Mouse (Mus musculus): Measurements from ENCODE around the gene Ankfn1. TPM values are rescaled to one million over a fixed set of nuclear protein-coding genes. Genes with fewer than 3 reads are reported as not detected.

The Ankfn1 gene
- polyA plus RNA-seq, 1 experiment from 2014 or later: 2.8 TPM

DNA sequence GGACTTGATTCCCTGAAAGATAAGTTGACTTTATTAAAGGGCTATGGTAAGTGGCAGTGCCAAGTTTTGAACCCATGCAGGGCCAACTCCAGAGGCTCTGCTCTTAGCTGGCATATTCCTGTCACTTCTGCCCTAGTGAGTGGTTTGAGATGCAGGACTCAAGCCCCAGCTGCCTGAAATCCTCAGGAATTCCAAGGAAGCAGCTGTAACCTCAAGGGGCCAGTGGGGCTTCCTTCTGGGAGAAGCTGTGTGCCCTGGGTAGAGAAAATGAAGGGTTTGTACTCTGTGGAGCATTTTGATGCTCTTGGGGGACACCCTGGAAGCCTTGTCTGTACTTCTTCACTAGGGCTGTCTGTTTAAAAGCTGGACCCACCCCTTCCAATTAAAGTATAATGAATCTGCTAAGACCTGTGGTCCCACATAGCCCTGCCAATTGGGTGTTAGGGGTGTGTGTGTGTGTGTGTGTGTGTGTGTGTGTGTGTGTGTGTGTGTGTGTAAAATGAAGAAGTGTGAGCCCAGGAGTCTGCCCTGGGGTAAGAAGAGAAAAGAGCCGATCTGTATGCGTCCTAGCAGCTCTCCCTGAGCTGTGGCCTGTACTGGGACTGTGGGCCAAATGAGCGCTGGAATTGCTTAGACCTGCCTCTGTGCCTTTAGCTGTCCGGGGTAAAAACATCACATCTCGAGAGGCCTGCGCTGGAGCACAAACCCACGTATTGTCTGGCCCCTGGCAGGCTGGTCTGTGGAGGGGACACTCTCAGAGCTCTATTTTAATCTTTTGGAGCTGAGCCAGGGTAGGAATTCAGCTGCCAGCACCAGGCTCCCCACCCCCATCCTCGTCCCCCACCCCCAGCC lies 395.4 kb downstream of the Ankfn1 start:
- H3K4me2 ChIP-seq: no peak overlapping the region
- H3K4me1 ChIP-seq (replicated peaks): peaks cover 11% of the 10 kb centered on the region
- no peaks in the 10 kb centered on the region for H3K9me3 ChIP-seq
- peak; percentile 89 for ATAC-seq (ENCODE audit: low FRiP score)
- WGBS: 28% methylated on average over 8 of the region's 8 CpGs
- H3K4me3 ChIP-seq: no peak overlapping the region
- no peaks in the 10 kb centered on the region for H3K36me3 ChIP-seq
- H3K27me3 ChIP-seq: no peaks in the 10 kb centered on the region
- H3K9ac ChIP-seq: no peak overlapping the region
- peak overlapping the region; percentile 75 for H3K27ac ChIP-seq

DNA sequence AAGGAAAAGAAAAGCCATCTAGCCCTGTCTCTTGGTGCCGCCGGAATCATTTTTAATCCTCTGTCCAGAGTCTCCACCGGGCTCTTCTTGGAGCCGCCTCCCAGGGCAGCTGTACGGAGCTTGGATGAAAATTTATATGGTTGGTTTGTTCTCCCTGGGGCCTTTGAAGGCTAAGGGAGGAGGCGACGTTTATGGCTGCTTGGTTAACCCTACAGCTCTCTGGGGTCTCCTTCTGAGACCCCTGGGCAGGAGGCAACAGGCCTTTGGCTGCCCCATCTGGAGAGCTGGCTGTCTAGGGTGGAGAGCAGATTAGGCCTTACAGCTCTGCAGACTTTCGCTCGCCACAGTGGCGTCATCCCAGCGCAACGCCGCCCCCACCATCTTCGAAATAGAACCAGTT lies 406.5 kb downstream of the Ankfn1 start:
- ATAC-seq (ENCODE audit: low FRiP score): no peak
- no peaks in the 10 kb centered on the region for H3K9me3 ChIP-seq
- H3K4me2 ChIP-seq: no peak overlapping the region
- H3K4me3 ChIP-seq: no peak overlapping the region
- H3K36me3 ChIP-seq: no peaks in the 10 kb centered on the region
- peaks cover 5% of the 10 kb centered on the region; the same call in 1 of the 2 replicates for H3K4me1 ChIP-seq (replicated peaks)
- H3K27me3 ChIP-seq: 0 out of 2 replicates have a peak, but pooled peaks cover 5% of the 10 kb centered on the region
- H3K27ac ChIP-seq: no peak overlapping the region
- WGBS: 64% methylated on average over 14 of the region's 14 CpGs
- H3K9ac ChIP-seq: no peak overlapping the region

DNA sequence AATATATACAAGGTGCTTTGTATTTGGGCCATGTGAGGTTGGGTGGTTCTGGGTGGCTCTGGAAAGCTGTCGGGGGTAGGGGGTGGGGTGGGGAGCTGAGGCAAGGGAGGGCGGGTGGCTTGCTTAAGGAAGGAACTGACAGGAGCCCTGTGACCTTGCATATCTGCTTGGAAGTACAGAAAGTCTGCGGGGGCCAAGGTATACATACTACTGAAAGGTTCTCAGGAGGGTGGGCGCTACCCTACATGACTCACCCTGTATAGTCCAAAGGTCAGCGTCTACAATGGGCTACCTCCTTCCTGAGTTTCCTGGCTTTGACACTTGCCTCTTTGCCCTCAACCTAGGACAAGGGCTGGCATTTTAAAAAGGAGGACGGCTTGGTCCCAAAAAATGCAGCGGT lies 407.1 kb downstream of the Ankfn1 start:
- Histone ChIP-seq H3K27me3 (0 out of 2 replicates have a peak, but pooled peaks cover 5% of the 10 kb centered on the region), H3K9ac (no peak overlapping the region), H3K4me1 (replicated peaks) (peaks cover 5% of the 10 kb centered on the region; the same call in 1 of the 2 replicates), H3K36me3 (no peaks in the 10 kb centered on the region), H3K4me2 (no peak overlapping the region), H3K9me3 (no peaks in the 10 kb centered on the region), H3K27ac (no peak overlapping the region), H3K4me3 (no peak overlapping the region)
- 80% methylated on average over 7 of the region's 7 CpGs for WGBS
- ATAC-seq (ENCODE audit: low FRiP score): no peak

DNA sequence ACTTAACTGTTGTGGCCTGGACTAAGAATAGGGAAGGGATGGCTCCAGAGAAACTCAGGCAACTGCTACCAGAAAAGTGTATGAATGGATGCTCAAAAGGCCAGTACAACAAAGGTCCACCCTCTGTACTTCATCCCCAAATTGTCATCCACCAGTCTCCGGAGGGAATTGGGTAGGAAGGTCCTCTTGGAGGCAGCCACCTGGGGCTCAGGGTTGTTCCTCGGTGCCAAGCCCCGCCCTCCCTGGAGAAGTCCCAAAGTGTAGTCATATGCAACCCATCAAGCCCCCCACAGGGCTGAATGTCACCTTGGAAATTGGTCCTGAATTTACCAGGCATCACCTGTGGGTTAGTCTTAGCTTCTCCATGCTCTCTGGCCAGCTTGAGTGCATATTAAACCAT lies 413.5 kb downstream of the Ankfn1 start:
- H3K36me3 ChIP-seq: no peaks in the 10 kb centered on the region
- no peak overlapping the region for H3K4me2 ChIP-seq
- H3K27ac ChIP-seq: no peak overlapping the region
- no peak overlapping the region for H3K9ac ChIP-seq
- H3K9me3 ChIP-seq: no peaks in the 10 kb centered on the region
- no peak overlapping the region for H3K4me3 ChIP-seq
- 88% methylated on average over 3 of the region's 3 CpGs for WGBS
- 0 out of 2 replicates have a peak, but pooled peaks cover 5% of the 10 kb centered on the region for H3K27me3 ChIP-seq
- no peaks in the 10 kb centered on the region for H3K4me1 ChIP-seq (replicated peaks)
- ATAC-seq (ENCODE audit: low FRiP score): no peak

DNA sequence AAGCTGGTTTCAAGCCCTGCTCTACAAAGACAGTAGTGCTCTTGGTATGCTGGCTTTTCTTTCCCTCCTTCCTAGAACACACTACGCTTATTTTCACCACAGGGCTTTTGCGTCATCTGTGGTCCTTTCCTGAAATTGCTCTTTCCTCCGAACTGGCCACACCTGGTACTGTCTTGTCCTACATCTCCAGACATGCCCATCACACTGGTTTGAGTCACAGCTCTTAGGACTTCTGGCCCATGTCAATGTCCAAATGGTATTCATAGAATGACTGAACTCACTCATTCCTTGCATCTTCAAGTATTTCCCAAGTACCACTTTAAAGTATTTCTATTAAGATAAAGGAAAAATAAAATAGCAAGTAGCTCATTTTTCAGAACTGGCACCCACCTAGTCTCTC lies 416.6 kb downstream of the Ankfn1 start:
- Histone ChIP-seq H3K4me3 (no peak overlapping the region), H3K9me3 (no peaks in the 10 kb centered on the region), H3K9ac (no peak overlapping the region), H3K27me3 (no peaks in the 10 kb centered on the region), H3K36me3 (no peaks in the 10 kb centered on the region), H3K4me2 (no peak overlapping the region), H3K27ac (no peak overlapping the region), H3K4me1 (replicated peaks) (peaks cover 9% of the 10 kb centered on the region)
- WGBS: 94% methylated on average over 3 of the region's 3 CpGs
- no peak for ATAC-seq (ENCODE audit: low FRiP score)

DNA sequence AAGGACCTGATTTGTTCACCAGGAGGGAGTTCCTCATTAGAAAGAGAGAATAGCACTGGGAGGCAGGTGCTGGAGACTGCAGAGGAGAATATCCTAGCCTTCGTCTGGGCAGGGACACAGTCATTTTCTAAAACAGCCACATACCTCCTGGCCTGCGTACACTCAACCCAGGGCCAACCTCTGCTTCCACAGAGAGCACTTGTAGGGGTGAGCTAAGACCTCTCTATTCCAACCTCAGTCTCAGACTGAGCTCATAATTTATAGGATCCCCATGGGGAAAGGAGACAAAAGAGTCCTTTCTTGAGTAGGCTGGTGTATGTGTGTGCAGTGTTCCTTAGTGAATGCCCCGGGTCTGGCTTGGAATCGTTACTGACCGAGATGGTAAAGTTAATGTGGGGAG lies 418.9 kb downstream of the Ankfn1 start:
- H3K36me3 ChIP-seq: no peaks in the 10 kb centered on the region
- H3K27ac ChIP-seq: no peak overlapping the region
- no peak overlapping the region for H3K9ac ChIP-seq
- H3K4me3 ChIP-seq: no peak overlapping the region
- WGBS: 64% methylated on average over 5 of the region's 5 CpGs
- H3K4me1 ChIP-seq (replicated peaks): peaks cover 15% of the 10 kb centered on the region
- no peak overlapping the region for H3K4me2 ChIP-seq
- no peaks in the 10 kb centered on the region for H3K9me3 ChIP-seq
- H3K27me3 ChIP-seq: no peaks in the 10 kb centered on the region
- no peak for ATAC-seq (ENCODE audit: low FRiP score)

DNA sequence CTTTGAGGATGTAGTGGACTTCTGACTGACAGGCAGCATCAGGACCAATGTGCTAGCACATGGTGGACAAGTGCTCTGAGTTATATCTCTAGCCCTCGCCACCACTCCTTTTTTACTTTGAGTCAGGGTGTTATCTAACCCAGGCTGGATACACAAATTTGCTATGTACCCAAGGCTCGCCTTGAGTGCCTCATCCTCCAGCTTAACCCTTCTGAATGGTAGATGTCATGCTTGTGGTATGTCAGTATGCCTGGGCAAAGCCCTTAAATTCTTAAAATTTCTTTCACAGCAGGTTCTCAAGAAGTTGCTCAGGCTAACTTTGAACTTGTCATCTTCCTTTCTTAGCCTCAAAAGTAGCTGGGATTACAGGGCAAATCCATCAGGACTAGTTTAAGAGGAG lies 421.0 kb downstream of the Ankfn1 start:
- Histone ChIP-seq H3K4me2 (no peak overlapping the region), H3K4me3 (no peak overlapping the region), H3K9ac (no peak overlapping the region), H3K27ac (no peak overlapping the region), H3K36me3 (no peaks in the 10 kb centered on the region), H3K4me1 (replicated peaks) (peaks cover 15% of the 10 kb centered on the region), H3K9me3 (no peaks in the 10 kb centered on the region), H3K27me3 (no peaks in the 10 kb centered on the region)
- WGBS: 85% methylated on average over 2 of the region's 2 CpGs
- ATAC-seq (ENCODE audit: low FRiP score): no peak

DNA sequence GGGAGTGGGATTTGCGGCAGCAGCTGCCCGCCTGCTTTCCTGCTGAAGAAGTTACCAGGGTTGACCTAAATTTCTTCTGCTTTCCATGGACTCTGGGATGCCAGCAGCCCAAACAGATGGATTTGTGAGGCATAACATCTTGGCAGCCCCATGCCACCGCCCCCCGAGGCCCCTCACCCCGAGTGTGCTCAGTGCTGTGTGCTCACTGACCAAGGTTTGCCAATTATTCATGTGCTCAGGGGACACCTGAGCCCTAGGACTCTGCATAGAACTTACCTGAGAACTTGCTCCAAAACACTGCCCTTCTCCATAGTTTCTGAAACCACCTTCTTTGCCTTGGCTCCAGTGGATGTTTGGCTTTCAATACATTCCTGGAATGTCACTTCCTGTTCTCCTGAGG lies 421.4 kb downstream of the Ankfn1 start:
- no peak for ATAC-seq (ENCODE audit: low FRiP score)
- 46% methylated on average over 5 of the region's 5 CpGs for WGBS
- Histone ChIP-seq H3K36me3 (no peaks in the 10 kb centered on the region), H3K4me3 (no peak overlapping the region), H3K27me3 (no peaks in the 10 kb centered on the region), H3K4me1 (replicated peaks) (peaks cover 15% of the 10 kb centered on the region), H3K9me3 (no peaks in the 10 kb centered on the region), H3K9ac (no peak overlapping the region), H3K4me2 (no peak overlapping the region), H3K27ac (no peak overlapping the region)

DNA sequence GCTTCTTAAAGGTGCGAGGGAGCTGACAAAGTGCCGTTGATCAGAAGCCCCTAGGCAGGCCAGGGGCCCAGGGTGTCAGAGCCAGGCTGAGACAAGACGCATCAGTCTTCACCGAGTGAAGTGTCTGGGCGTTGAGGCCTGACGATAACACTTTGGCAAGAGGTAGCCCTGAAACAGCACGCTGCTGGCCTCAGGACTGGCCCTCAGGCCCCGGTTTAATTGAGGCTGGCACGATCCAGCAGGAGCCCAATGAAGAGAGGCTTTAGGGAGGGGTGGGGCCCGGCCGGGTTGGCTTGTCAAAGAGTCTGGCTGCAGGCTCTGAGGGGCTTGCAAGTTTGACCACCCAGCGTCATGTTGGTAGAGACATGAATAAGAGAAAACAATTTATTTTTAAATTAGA lies 437.2 kb downstream of the Ankfn1 start:
- no peak overlapping the region for H3K4me2 ChIP-seq
- H3K9me3 ChIP-seq: peaks cover 4% of the 10 kb centered on the region; the same call in 1 of the 2 replicates
- no peaks in the 10 kb centered on the region for H3K27me3 ChIP-seq
- no peak overlapping the region for H3K4me3 ChIP-seq
- H3K9ac ChIP-seq: no peak overlapping the region
- H3K36me3 ChIP-seq: no peaks in the 10 kb centered on the region
- ATAC-seq (ENCODE audit: low FRiP score): no peak
- no peaks in the 10 kb centered on the region; the same call in 1 of the 2 replicates for H3K4me1 ChIP-seq (replicated peaks)
- 51% methylated on average over 12 of the region's 12 CpGs for WGBS
- no peak overlapping the region for H3K27ac ChIP-seq

Other genes starting within 250 kb of the Ankfn1 start
- gene Pctp, start 225.2 kb upstream of the Ankfn1 start, polyA plus RNA-seq (2015; fragmentation: Nextera tagmentation; extraction: Ambion mirVana): 1.9 and 2.3 TPM in 2 replicates

Data from hindbrain, embryonic 13.5 days (tissue).